Mouse (Mus musculus): ENCODE results near the gene Dph1. TPM values are rescaled to one million over a fixed set of nuclear protein-coding genes. Genes with fewer than 3 reads are reported as not detected.

Dph1 gene
- 10 to 100 TPM; 26.8 to 29.0 TPM for total RNA-seq (2021)
- long read RNA-seq, experiment 1, transcript Dph1-201 (13 exons, 2,139 nt), result major isoform, 11 of 16 reads
- long read RNA-seq, experiment 1, partial matches to known transcripts, result 2 of 16 reads
- long read RNA-seq, experiment 1, other reads (novel, unspliced or antisense), result 3 of 16 reads
- long read RNA-seq, experiment 2, transcript Dph1-201 (13 exons, 2,139 nt), result major isoform, 16 of 31 reads
- long read RNA-seq, experiment 2, partial matches to known transcripts, result 6 of 31 reads
- long read RNA-seq, experiment 2, other reads (novel, unspliced or antisense), result 9 of 31 reads

GRCm38 (mm10) chr11:75190905-75191441 lies at the start of gene Dph1:
TSS of gene Dph1 (minus strand) at chr11:75191241.
- no peak for DNase-seq (ENCODE audit: low spot score in 2 of 2)

DNA sequence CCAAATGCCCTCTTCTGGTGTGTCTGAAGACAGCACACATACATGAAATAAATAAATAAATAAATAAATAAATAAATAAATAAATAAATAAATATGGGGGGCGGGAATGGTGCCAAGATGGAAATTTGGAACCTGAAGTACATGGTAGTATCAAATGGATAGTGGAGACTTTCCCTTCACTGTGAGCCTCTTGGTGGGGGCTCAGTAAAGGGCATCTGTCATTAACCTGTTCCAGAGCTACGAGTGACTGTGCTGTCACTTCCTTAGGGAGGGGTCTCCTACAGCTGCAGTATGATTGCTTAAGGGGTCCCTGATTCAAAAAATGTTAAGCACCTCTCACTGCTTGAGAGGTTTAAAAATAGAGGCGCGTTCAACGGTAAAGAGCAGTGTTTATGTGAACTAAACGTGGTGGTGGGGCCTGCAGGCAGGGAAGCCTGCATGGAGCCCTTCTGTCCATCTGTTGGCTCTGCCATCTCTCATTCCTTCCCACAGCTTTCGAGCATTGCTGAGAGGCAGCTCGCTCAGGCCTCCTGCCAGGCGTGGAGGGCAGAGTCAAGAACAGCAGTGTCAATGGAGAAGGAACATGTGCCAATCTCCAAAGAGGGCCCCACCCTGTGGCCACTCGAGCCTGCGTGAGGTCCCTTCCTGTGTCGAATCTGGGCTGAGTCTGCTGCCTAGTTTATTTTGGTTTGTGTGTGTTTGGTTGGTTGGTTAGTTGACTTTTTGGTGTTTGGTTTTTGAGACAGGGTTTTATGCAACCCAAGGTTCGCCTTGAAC lies 49.3 kb upstream of the Dph1 start:
- no peak for DNase-seq (ENCODE audit: low spot score in 2 of 2)

- no peak for DNase-seq (ENCODE audit: low spot score in 2 of 2)
These were observed 43.7 kb upstream of the Dph1 start for GRCm38 (mm10) chr11:75234745-75235144.

- DNase-seq (ENCODE audit: low spot score in 2 of 2), result no peak
These were observed 41.4 kb upstream of the Dph1 start for GRCm38 (mm10) chr11:75232434-75232833.

DNA sequence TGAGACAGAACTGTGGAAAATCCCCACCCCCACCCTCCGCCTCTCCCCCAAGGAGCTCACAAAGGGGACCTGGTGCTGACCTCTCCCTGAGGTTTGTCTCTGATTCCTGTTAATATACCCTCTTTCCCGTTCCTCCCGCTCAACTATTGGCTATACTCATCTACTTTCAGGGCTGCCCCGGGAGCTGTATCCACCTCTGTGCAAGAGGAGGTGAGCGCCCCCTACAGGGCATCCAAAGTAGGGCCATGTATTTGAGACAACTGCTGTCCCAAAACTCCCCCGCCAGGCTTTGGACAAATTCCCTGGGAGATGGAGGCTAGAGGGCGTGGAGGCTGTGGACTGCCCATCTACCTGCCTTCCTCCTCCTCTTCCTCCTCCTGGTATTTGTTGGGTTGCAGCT lies 40.7 kb upstream of the Dph1 start:
- DNase-seq (ENCODE audit: low spot score in 2 of 2), result peak; percentile 35 to 68

DNA sequence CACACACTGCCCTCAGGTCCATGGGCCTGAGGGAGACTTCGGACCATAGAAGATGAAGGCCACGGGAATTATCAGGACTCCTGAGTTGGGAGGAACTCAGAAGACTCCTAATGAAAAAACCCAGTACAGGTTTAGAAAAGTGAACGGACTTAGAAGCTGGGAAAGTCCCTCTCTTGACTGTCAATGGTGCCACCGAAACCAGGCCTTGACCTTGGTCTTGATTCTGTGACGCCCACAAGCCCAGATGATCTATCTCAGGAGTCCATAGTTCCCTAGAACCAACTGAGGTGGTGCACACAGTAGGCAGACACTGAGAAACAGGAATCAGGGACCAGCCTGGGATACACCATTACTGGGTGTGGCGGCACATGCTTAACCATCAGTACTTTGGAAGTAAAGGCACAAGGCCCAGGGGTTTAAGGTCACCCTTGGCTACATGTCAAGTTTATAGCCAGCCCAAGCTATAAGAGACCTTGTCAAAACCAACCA lies 39.3 kb upstream of the Dph1 start:
- DNase-seq (ENCODE audit: low spot score in 2 of 2), result no peak

- no peak for DNase-seq (ENCODE audit: low spot score in 2 of 2)
These were observed 38.2 kb upstream of the Dph1 start for GRCm38 (mm10) chr11:75229289-75229688.

DNA sequence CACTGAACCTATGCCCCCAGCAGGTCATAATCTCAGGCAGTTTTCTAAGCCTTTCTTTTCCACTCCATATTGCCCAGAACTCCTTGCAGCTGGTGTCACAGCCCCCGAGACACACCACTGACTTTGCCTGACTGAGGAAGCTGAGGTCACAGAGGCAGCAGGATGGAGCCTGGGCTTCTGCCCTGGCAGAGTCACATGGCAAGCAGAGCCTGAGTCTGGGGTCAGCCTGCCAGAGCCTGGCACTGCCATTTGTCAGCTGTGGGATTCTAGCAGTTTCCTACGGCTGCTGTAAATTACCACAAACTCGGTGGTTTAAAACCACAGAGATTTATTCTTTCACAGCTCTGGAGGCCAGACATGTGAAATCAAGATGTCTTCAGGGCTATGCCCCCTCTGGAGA lies 36.6 kb upstream of the Dph1 start:
- no peak for DNase-seq (ENCODE audit: low spot score in 2 of 2)

- DNase-seq (ENCODE audit: low spot score in 2 of 2), result no peak
These were observed 33.8 kb upstream of the Dph1 start for GRCm38 (mm10) chr11:75224835-75225234.

- DNase-seq (ENCODE audit: low spot score in 2 of 2), result no peak
These were observed 33.0 kb upstream of the Dph1 start for GRCm38 (mm10) chr11:75224062-75224461.

- DNase-seq (ENCODE audit: low spot score in 2 of 2), result no peak
These were observed 29.6 kb upstream of the Dph1 start for GRCm38 (mm10) chr11:75220517-75221145.

- DNase-seq (ENCODE audit: low spot score in 2 of 2), result no peak
These were observed 29.1 kb upstream of the Dph1 start for GRCm38 (mm10) chr11:75220115-75220514.

GRCm38 (mm10) chr11:75214081-75214950 lies 23.3 kb upstream of the Dph1 start:
- no peak for DNase-seq (ENCODE audit: low spot score in 2 of 2)

- DNase-seq (ENCODE audit: low spot score in 2 of 2), result peak in 1 of 2 experiments; percentile 22
These were observed 22.5 kb upstream of the Dph1 start for GRCm38 (mm10) chr11:75213372-75214080.

- DNase-seq (ENCODE audit: low spot score in 2 of 2), result no peak
These were observed 21.8 kb upstream of the Dph1 start for GRCm38 (mm10) chr11:75212876-75213275.

DNA sequence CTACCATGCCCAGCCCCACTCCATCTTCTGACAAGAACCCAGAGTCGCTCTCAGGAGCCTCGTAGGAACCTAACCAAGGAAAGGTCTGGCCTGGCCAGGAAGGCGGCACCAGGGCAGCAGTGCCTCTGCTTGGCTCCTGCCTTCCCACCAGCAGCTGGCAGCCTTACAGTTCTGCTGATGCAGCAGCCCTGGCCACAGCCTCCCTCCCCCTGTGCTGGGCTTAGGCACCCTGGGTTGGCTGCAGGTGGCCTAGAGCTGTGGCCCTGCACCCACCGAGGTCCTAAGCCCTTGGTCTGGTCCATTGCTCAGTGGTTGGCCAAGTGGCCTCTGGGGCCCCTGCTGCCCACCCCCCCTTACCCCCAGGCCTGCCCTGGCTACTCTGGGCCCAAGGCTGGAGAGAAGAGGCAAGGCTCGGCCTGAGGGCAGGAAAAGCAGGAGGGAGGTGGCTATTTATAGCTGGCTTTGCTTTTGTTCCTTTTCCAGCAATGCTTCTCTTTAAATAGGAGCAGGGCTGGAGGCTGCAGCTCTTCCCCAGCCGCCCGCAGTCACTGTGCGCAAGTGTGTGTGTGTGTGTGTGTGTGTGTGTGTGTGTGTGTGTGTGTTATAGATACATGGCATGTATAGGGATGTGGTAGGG lies 21.1 kb upstream of the Dph1 start:
- no peak for DNase-seq (ENCODE audit: low spot score in 2 of 2)

GRCm38 (mm10) chr11:75210755-75211154 lies 19.7 kb upstream of the Dph1 start:
- no peak for DNase-seq (ENCODE audit: low spot score in 2 of 2)

DNA sequence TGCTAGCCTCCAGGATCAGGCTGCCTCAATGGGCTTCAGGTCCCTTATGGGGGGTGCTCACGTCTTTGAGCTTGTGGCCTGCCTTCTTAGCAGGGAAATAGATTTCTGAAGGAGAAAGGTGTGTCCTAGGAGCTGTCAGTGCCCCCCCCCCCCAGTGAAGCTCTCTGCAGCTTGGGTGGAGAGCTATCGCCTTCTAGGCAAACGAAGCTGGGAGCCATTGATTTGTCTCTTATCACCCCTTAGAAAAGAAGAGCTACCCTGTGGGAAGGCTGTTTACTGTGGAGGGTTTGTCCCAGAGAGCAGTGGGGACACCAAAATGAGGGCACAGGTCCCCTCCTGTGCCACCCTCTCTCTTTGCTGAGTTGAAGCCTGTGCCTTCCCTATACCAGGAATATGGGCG lies 19.1 kb upstream of the Dph1 start:
- no peak for DNase-seq (ENCODE audit: low spot score in 2 of 2)

DNA sequence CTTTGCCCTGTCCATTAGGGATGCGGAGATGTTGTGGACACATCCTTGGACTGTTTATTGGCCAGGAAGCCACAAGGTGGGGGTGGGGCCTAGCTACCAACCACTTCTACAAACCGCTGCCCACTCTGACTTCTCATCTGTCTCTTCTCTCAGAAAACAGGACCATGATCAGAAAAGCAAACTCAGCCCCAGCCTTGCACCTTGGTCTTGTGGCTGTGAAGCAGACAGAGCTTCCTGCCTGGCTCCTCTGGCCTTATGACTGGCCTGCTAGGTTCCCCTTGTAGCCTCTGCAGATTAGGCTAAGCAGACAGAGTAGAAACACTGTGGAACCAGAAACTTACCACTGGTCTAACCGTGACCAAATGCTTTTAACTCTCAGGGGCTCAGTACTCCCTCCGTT lies 18.3 kb upstream of the Dph1 start:
- no peak for DNase-seq (ENCODE audit: low spot score in 2 of 2)

- no peak for DNase-seq (ENCODE audit: low spot score in 2 of 2)
These were observed 15.3 kb upstream of the Dph1 start for GRCm38 (mm10) chr11:75206347-75206746.

All from adrenal gland, postnatal 4 days (tissue).